Mouse (Mus musculus): Measurements from ENCODE around the gene Nemp2. TPM values are rescaled to one million over a fixed set of nuclear protein-coding genes. Genes with fewer than 3 reads are reported as not detected.

Nemp2 gene
- polyA plus RNA-seq, 1 experiment from 2014 or later, result 9.3 TPM

DNA sequence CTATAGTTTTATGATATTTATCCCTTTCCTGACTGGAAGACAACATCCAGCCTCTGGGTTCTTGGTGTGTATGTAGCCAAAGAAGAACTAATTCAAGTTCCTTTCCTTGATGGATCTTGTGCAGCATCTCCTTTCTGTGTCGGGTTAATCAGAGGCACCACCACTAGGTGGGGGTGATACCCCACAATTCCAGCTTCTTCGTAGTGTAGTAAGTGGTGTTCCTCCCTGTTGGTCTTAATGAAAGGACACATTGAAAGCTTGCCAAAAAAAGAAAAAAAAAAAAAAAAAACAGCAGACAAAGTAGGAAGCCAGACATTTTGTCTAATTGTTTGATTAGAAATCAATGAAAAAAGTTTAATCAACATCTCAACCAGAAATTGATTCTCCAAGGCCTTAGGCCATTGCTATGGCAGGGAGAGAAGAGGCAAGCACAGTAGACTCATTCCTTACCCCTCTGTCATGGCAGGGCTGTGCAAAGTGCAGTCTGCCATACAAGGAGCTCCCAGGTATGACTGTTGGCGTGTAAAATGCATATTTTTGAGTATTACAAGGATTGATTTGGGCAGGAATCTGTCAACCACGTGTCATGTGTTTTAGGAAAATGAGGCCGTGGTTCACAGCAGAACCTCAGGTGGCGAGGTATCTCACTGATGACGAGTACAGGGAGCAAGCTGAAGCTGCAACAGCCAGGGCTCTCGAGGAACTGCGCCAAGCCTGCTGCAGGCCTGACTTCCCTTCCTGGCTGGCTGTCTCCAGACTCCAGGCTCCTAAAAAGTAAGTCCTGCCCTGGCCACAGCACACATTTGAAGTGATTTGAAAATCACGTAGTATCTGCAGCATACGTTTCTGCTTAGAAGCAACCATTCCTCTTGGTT, 17.9 kb downstream of the Nemp2 start:
- no peaks in the 10 kb centered on the region for H3K9me3 ChIP-seq (ENCODE audit: control insufficient read depth, low read length)
- H3K27me3 ChIP-seq (replicated peaks; ENCODE audit: control insufficient read depth, insufficient read depth, low read length), result no peaks in the 10 kb centered on the region
- 73% methylated on average over 11 of the region's 11 CpGs for WGBS
- no peak overlapping the region for H3K4me3 ChIP-seq (replicated peaks; ENCODE audit: low read length)
- peak; percentile 91 for ATAC-seq
- no peaks in the 10 kb centered on the region for H3K4me1 ChIP-seq (replicated peaks; ENCODE audit: control insufficient read depth, insufficient read depth, low read length)
- H3K4me2 ChIP-seq (ENCODE audit: low read length), result no peak overlapping the region
- H3K27ac ChIP-seq (ENCODE audit: low read length), result no peak overlapping the region
- H3K9ac ChIP-seq (replicated peaks; ENCODE audit: low read depth, low read length), result no peak overlapping the region
- H3K36me3 ChIP-seq (ENCODE audit: control insufficient read depth, insufficient read depth), result peaks cover 13% of the 10 kb centered on the region; the same call in 1 of the 2 replicates

DNA sequence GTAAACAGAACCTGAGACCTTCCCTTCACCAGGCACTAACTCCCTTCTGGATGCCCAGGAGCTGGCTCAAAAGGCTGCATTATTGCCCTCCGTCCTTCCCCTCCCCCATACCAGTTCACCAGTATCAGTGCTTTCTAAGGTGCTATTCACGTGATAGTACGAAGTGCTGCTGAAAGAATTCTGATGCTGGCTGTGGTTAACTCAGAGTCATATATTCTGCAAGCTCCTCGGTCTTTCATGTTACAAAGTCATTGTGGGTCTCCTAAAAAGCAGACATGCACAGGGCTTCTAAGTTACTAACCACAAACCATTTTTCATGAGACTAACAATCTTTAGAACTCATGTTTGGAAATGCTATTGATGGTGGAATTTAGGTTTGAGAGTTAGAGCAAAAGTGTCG, 19.6 kb downstream of the Nemp2 start:
- ATAC-seq, result no peak
- H3K9ac ChIP-seq (replicated peaks; ENCODE audit: low read depth, low read length), result no peak overlapping the region

DNA sequence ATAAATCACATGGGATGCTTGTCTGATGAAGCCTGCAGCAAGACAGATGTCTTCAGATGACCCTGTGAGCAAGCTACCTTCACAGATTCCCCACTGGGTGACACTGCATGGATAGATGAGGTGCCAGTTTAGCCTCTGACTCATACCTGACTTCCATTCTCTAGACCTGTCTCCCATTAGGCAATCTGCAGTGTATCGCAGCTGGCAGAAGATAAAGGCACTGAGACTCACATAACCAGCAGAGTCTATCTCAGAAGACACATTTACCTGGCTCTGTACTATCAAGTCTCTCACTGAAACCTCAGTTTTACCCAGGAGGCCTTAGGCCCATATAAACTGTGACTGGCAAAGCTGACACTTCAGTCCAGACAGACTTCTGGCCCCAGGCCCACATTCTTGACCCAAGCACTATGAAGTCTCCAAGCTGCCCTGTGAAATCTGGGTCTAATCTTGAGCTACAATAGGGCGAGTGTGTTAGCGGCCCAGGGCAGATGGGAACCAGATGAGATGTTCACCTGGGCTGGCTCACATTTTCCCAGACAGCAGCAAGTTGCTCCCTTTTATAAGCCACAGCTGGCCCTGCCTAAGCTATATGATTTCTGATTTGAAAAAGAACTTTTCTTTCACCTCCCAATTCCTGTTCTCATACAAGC, 22.2 kb downstream of the Nemp2 start:
- no peaks in the 10 kb centered on the region for H3K27me3 ChIP-seq (replicated peaks; ENCODE audit: control insufficient read depth, insufficient read depth, low read length)
- WGBS, result 93% methylated on average over 3 of the region's 3 CpGs
- H3K4me3 ChIP-seq (replicated peaks; ENCODE audit: low read length), result no peak overlapping the region
- no peak overlapping the region for H3K4me2 ChIP-seq (ENCODE audit: low read length)
- H3K4me1 ChIP-seq (replicated peaks; ENCODE audit: control insufficient read depth, insufficient read depth, low read length), result no peaks in the 10 kb centered on the region
- no peak overlapping the region for H3K27ac ChIP-seq (ENCODE audit: low read length)
- ATAC-seq, result no peak
- H3K36me3 ChIP-seq (ENCODE audit: control insufficient read depth, insufficient read depth), result peaks cover 8% of the 10 kb centered on the region; the same call in 1 of the 2 replicates
- no peak overlapping the region for H3K9ac ChIP-seq (replicated peaks; ENCODE audit: low read depth, low read length)
- no peaks in the 10 kb centered on the region for H3K9me3 ChIP-seq (ENCODE audit: control insufficient read depth, low read length)

More for the DNA sequence above, 19.6 kb downstream of the Nemp2 start:
- Histone ChIP-seq H3K4me1 (replicated peaks; ENCODE audit: control insufficient read depth, insufficient read depth, low read length) (no peaks in the 10 kb centered on the region), H3K4me2 (ENCODE audit: low read length) (no peak overlapping the region), H3K27me3 (replicated peaks; ENCODE audit: control insufficient read depth, insufficient read depth, low read length) (no peaks in the 10 kb centered on the region), H3K36me3 (ENCODE audit: control insufficient read depth, insufficient read depth) (peaks cover 13% of the 10 kb centered on the region; the same call in 1 of the 2 replicates), H3K27ac (ENCODE audit: low read length) (no peak overlapping the region), H3K9me3 (ENCODE audit: control insufficient read depth, low read length) (no peaks in the 10 kb centered on the region), H3K4me3 (replicated peaks; ENCODE audit: low read length) (no peak overlapping the region)
- WGBS, result 90% methylated on average over 5 of the region's 5 CpGs

DNA sequence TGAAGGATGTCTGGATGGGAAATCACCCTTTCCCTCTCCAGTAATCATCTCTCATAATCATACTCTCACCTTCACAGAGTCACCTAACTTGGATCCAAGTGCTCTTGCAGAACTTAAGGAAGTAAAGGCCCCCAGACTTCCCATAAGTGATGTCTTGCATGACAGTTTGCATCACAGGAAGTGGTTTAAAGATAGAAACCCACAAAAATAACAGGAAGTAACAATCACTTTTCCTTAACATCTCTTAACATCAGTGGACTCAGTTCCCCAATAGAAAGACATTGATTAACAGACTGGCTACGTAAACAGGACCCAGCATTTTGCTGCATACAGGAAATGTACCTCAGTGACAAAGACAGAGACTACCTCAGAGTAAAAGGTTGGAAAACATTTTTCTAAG, 22.9 kb downstream of the Nemp2 start:
- no peak for ATAC-seq
- H3K4me1 ChIP-seq (replicated peaks; ENCODE audit: control insufficient read depth, insufficient read depth, low read length), result no peaks in the 10 kb centered on the region
- WGBS, result 97% methylated on average over 1 of the region's 1 CpGs
- H3K27me3 ChIP-seq (replicated peaks; ENCODE audit: control insufficient read depth, insufficient read depth, low read length), result no peaks in the 10 kb centered on the region
- no peak overlapping the region for H3K4me3 ChIP-seq (replicated peaks; ENCODE audit: low read length)
- no peaks in the 10 kb centered on the region for H3K9me3 ChIP-seq (ENCODE audit: control insufficient read depth, low read length)
- H3K36me3 ChIP-seq (ENCODE audit: control insufficient read depth, insufficient read depth), result peaks cover 8% of the 10 kb centered on the region; the same call in 1 of the 2 replicates
- no peak overlapping the region for H3K9ac ChIP-seq (replicated peaks; ENCODE audit: low read depth, low read length)
- H3K27ac ChIP-seq (ENCODE audit: low read length), result no peak overlapping the region
- H3K4me2 ChIP-seq (ENCODE audit: low read length), result no peak overlapping the region

DNA sequence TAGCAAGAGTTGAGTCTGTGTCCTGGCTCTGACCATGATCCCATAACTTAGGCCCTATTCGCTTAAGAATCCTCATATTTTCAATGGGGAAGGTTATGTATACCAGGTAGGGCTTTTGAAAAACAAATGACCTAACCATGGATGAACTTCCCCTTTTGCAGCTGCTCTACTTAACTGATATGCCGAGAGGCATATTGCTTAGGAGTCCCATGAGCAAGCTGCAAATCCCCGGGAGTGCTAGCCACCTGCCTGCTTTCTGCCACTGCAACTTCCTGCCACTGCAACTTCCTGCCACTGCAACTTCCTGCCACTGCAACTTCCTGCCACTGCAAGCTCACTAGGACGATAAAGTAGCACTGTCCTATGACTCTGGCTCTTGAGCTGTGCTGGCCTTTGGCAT, 24.6 kb downstream of the Nemp2 start:
- WGBS, result 86% methylated on average over 4 of the region's 4 CpGs
- H3K9ac ChIP-seq (replicated peaks; ENCODE audit: low read depth, low read length), result no peak overlapping the region
- no peak for ATAC-seq
- H3K36me3 ChIP-seq (ENCODE audit: control insufficient read depth, insufficient read depth), result peaks cover 2% of the 10 kb centered on the region; the same call in 1 of the 2 replicates
- H3K27me3 ChIP-seq (replicated peaks; ENCODE audit: control insufficient read depth, insufficient read depth, low read length), result no peaks in the 10 kb centered on the region
- no peaks in the 10 kb centered on the region for H3K9me3 ChIP-seq (ENCODE audit: control insufficient read depth, low read length)
- no peak overlapping the region for H3K4me3 ChIP-seq (replicated peaks; ENCODE audit: low read length)
- H3K4me1 ChIP-seq (replicated peaks; ENCODE audit: control insufficient read depth, insufficient read depth, low read length), result no peaks in the 10 kb centered on the region
- H3K4me2 ChIP-seq (ENCODE audit: low read length), result no peak overlapping the region
- no peak overlapping the region for H3K27ac ChIP-seq (ENCODE audit: low read length)

DNA sequence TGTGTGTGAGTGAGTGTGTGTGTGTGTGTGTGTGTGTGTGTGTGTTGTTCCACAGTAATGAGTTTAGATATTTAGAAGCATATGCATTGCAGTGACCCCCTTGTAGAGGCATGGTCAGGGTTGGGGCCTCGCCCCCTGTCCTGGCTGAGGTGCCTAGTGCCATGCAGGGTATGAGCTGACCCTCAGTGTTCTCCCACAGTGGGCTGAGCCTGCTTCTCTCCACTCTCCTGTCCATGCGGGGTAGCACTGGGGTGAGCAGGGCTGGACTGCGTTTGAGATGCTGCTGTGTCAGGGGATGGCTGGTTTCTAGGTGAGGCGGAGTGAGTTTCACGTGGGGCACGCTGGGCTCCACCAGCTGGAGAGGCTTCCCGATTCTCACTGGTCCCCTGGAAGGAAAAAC, 27.7 kb downstream of the Nemp2 start:
- no peak overlapping the region for H3K4me3 ChIP-seq (replicated peaks; ENCODE audit: low read length)
- no peak overlapping the region for H3K9ac ChIP-seq (replicated peaks; ENCODE audit: low read depth, low read length)
- no peaks in the 10 kb centered on the region for H3K9me3 ChIP-seq (ENCODE audit: control insufficient read depth, low read length)
- WGBS, result 86% methylated on average over 7 of the region's 7 CpGs
- no peak for ATAC-seq
- no peak overlapping the region for H3K27ac ChIP-seq (ENCODE audit: low read length)
- H3K36me3 ChIP-seq (ENCODE audit: control insufficient read depth, insufficient read depth), result peaks cover 6% of the 10 kb centered on the region; the same call in 1 of the 2 replicates
- no peak overlapping the region for H3K4me2 ChIP-seq (ENCODE audit: low read length)
- no peaks in the 10 kb centered on the region for H3K4me1 ChIP-seq (replicated peaks; ENCODE audit: control insufficient read depth, insufficient read depth, low read length)
- no peaks in the 10 kb centered on the region for H3K27me3 ChIP-seq (replicated peaks; ENCODE audit: control insufficient read depth, insufficient read depth, low read length)

DNA sequence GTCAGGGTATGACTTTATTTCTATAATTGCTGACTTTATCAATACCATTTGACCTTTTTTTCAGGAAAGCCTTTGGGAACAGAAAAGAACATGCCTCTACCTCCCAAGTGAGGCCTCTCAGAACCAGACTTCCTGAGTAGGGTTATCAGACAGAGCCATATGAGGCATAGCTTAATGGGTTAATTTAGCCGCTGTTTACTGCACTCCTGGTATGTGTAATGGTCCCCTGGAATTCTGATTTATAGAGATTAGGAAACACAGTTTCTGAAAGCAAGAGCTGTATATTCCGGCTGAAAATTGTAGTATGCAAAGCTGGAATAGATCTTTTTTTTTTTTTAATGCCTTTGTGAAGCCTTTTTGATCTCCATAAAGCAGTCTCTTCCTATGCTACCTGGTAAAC, 29.8 kb downstream of the Nemp2 start:
- WGBS, result 97% methylated on average over 2 of the region's 2 CpGs
- Histone ChIP-seq H3K27me3 (replicated peaks; ENCODE audit: control insufficient read depth, insufficient read depth, low read length) (no peaks in the 10 kb centered on the region), H3K4me3 (replicated peaks; ENCODE audit: low read length) (no peak overlapping the region), H3K27ac (ENCODE audit: low read length) (no peak overlapping the region), H3K9ac (replicated peaks; ENCODE audit: low read depth, low read length) (no peak overlapping the region), H3K4me1 (replicated peaks; ENCODE audit: control insufficient read depth, insufficient read depth, low read length) (no peaks in the 10 kb centered on the region), H3K36me3 (ENCODE audit: control insufficient read depth, insufficient read depth) (peaks cover 6% of the 10 kb centered on the region; the same call in 1 of the 2 replicates), H3K9me3 (ENCODE audit: control insufficient read depth, low read length) (0 out of 2 replicates have a peak, but pooled peaks cover 4% of the 10 kb centered on the region), H3K4me2 (ENCODE audit: low read length) (no peak overlapping the region)
- no peak for ATAC-seq

DNA sequence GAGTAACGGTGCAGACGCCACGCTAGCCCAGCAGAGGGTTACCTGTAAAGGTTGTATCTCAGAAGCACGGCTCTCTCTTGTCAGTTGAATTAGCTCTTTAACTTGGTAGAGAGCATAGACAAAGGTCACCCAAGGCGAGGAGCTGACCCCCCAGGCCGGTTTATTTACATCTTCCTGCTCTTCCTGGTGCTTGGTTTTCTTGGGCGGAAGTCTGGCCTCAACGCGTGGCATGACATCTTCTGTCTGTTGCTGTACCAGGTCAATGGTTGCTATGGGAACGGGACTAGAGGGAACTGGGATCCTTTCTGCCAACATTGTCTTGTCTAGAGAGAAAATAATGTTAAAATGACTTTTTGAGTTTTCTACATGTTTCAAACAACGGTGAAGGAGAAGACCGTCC, 30.3 kb downstream of the Nemp2 start:
- Histone ChIP-seq H3K4me3 (replicated peaks; ENCODE audit: low read length) (no peak overlapping the region), H3K4me2 (ENCODE audit: low read length) (no peak overlapping the region), H3K4me1 (replicated peaks; ENCODE audit: control insufficient read depth, insufficient read depth, low read length) (no peaks in the 10 kb centered on the region), H3K27me3 (replicated peaks; ENCODE audit: control insufficient read depth, insufficient read depth, low read length) (no peaks in the 10 kb centered on the region), H3K9me3 (ENCODE audit: control insufficient read depth, low read length) (0 out of 2 replicates have a peak, but pooled peaks cover 4% of the 10 kb centered on the region), H3K9ac (replicated peaks; ENCODE audit: low read depth, low read length) (no peak overlapping the region), H3K27ac (ENCODE audit: low read length) (no peak overlapping the region), H3K36me3 (ENCODE audit: control insufficient read depth, insufficient read depth) (peaks cover 6% of the 10 kb centered on the region; the same call in 1 of the 2 replicates)
- ATAC-seq, result no peak
- 86% methylated on average over 12 of the region's 12 CpGs for WGBS

DNA sequence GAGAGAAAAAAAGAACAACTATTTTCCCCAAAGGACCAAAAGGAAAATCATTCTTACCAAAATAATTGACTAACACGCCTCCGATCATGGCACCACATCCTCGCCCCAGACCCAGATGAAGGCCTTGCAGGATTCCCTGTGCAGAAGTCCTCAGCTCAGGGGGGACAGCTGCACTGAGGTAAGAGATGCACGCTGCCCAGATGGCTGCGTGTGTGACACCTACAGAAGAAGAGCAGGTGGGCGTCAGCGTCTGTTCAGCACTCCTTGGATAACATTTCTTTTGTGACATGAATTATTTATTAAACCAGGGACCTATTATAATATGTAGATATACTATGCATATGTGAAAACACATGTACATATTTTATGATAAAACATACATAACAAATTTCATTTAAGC, 32.7 kb downstream of the Nemp2 start:
- Histone ChIP-seq H3K4me2 (ENCODE audit: low read length) (no peak overlapping the region), H3K9ac (replicated peaks; ENCODE audit: low read depth, low read length) (no peak overlapping the region), H3K4me1 (replicated peaks; ENCODE audit: control insufficient read depth, insufficient read depth, low read length) (no peaks in the 10 kb centered on the region), H3K9me3 (ENCODE audit: control insufficient read depth, low read length) (0 out of 2 replicates have a peak, but pooled peaks cover 4% of the 10 kb centered on the region), H3K36me3 (ENCODE audit: control insufficient read depth, insufficient read depth) (peaks cover 4% of the 10 kb centered on the region; the same call in 1 of the 2 replicates), H3K4me3 (replicated peaks; ENCODE audit: low read length) (no peak overlapping the region), H3K27ac (ENCODE audit: low read length) (no peak overlapping the region), H3K27me3 (replicated peaks; ENCODE audit: control insufficient read depth, insufficient read depth, low read length) (no peaks in the 10 kb centered on the region)
- WGBS, result 74% methylated on average over 7 of the region's 7 CpGs
- ATAC-seq, result peak; percentile 76

All from forebrain, embryonic 16.5 days (tissue).